Mouse (Mus musculus): ENCODE data around the gene Rad51b.

The Rad51b gene

DNA sequence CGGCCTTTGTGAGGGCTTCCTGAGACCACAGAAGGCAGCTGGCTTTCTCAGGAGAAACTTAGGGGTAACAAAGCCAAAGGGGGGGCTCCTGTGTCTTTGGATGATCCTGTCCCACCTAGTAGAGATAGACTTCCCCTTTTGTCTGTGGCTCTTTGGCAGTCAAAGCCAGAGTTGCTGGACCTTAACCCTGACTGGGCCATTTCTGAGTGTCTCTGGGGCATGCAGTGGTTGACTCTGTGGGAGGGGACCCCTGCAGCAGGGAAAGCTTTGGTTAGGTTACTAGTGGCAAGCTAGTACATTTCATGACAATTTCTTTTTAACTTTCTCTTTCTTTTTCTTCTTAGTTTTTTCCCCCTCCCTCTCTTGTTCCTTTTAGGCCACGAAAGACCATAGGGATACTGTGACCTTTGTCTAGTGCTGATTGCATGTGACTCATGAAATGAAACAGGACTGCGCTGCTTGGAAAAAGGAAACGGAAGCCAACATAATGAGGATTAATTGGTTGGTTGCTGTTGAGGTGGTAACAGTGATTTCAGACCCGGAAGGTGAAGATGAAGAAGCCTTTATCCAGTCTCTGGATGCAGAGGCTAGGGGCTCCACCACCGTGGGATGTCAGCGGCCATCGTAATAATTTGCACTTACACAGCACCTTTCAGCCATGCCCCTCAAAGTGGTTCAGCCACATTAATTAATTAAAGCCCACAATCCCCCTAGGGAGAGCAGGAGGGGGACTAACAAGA is 516.7 kb downstream of the Rad51b start:
- in situ Hi-C loops (cut with MboI; ENCODE audit: low sequenced_read_pairs), result no loop called here

DNA sequence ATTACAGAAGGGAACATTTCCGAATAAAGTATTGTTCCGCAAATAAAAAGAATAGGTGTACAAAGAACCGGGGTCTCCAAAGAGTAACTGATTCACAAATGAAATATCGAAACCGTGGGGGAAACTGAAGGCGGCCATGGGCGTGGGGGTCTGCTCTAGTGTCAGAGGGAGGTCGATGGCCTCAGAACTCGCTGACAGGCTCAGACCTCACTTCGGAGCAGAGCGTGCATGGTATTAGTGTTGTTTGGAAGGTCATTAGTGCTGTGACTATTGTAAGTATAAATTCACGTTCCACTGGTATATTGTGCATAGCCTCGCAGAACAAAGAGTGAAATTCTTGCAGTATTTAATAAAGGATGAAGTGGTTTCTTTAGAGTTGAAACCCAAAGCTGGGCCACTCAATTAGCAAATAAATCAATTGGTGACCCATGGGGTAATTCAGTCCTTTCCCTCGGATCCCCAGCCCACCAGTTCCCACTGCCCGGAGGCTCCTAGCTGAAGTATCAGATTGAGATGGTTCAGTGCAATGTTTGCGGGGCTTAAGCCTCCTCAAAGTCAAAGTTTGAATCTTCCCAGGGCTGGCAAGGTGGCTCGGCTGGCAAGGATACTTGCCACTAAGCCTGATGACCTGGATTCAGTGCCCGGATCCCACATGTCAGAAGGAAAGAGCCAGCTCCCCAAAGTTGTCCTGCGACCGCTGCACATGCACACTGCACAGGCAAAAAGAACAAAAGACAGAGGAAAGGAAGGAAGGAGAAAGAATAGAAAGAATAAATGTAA is 517.4 kb downstream of the Rad51b start:
- in situ Hi-C loops (cut with MboI; ENCODE audit: low sequenced_read_pairs), result no loop called here

DNA sequence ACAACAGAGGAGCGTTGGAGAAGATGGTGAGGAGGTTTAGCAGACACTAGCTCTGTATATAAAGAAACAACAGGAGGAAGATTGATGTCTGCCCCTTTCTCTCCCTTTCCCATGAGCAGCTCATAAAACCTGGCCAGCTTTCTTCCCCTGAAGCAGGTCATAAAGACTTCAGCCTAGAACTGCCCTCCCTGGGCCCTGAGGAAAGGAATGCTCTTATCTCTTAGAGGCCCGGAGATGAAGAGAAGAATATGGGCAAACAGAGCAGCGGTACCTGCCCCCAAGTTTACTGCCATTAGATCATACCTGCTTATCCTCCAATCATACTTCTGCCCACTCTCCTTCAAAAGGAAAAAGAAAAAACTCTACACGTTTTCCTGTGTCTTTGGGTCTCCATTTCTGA is 519.2 kb downstream of the Rad51b start:
- in situ Hi-C loops (cut with MboI; ENCODE audit: low sequenced_read_pairs), result no loop called here

DNA sequence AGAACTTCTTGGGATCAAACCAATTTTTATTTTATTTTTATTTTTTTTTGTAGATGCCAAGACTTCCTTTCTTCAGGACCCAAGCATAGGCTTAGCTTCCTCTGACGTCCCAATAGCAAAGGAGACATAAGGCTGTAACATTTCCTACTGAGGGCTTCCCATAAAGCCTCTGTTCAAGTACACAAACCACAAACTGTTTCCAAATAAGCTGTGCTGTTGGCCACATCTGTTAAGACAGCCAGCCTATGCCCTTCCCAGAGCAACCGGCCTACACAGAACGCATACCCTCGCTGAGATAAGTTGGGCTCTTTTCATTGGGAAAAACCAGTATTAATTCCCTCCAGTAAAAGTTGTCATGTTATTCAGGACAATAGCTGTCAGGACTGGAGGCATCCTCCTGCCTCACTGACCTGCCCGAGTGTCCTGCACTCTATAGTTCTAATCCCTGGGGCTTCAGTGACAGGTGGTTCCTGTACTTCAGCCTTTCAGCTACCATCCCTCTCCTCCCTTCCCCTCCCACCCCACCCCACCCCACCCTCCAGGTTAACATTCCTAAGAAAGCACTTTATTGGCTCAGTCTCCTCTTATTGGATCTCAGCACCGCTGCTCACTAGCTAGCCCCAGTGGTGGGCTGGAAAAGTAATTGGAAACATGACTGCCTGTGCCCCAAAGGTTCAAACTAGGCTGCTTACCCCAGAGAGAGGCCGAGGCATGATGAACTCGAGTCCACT is 523.3 kb downstream of the Rad51b start:
- in situ Hi-C loops (cut with MboI; ENCODE audit: low sequenced_read_pairs), result no loop called here

DNA sequence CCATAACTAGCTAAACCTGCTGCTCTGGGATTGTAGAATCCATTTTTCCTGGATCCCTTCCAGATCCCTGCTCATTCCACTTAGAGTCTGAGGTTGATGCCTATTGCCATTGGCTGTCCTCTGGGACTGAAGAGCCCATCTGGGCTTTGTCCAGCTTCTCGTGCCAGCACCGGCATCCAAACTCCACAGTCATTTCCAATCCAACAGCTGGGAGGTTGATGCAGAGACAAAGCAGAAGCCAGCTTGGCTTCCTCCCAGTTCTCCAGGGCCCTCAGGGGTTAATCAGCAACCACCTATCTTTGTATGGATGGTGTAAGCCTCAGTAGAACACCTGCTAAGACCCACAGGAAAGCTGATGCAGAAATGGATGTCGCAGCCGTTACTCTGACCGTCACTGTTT is 524.8 kb downstream of the Rad51b start:
- in situ Hi-C loops (cut with MboI; ENCODE audit: low sequenced_read_pairs), result no loop called here

DNA sequence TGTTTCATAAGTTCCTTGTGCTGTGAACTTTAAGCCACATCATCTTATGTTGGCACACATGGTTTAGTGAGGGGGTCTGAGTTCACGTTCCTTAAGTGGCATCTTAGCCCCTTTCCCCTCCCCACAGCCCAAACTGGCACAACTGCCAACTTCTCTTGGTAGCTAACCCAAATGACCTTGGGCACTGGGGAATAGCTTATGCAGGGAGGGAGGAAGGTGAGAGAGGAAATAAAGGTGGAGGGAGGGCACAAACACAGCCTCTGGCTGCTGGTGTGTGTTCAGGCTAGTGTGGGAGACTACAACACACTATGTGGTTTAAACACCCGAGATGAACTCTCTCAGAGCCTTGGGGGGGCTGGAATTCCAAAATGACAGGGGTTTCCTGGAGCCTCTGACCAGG is 525.3 kb downstream of the Rad51b start:
- in situ Hi-C loops (cut with MboI; ENCODE audit: low sequenced_read_pairs), result no loop called here

DNA sequence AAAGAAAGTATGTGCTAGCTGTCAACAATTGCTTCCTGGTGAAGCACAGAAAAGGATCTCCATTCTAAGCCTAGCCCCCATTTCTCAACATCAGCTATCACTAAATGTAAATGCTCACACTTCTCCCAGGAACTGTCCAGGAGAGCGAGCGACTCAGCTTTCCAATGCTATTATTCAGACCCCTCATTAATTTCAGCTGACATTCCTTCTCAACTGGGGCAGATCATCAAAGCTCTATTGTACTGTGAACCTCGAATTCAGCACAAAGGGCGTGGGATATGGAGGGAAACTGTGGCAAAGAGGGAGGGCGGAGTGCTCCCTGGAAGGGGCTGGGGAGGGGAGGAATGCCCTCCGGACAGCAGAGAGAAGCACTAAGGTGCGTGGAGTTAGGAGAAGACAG is 528.8 kb downstream of the Rad51b start:
- in situ Hi-C loops (cut with MboI; ENCODE audit: low sequenced_read_pairs), result no loop called here

DNA sequence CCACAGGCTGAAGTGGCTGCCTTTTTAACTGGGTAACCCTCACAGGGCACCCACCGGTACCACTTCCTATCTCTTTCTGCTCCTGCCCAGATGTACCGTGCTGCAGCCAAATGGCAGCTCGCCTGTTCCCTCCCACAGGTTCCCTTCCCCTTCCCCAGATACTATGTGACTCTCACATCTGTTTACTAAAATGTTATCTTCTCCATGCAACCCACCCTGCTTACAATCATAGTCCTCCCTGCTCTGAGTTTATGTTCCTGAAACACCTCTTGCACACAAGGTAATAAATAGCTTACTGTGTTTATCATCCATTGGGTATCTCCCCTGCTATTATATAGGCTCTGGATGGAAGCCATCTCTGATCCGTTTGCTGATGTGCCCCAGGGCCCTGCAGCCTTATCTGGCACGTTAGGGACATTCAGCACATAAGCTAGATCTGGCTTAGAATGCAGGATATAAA is 530.2 kb downstream of the Rad51b start:
- in situ Hi-C loops (cut with MboI; ENCODE audit: low sequenced_read_pairs), result no loop called here

DNA sequence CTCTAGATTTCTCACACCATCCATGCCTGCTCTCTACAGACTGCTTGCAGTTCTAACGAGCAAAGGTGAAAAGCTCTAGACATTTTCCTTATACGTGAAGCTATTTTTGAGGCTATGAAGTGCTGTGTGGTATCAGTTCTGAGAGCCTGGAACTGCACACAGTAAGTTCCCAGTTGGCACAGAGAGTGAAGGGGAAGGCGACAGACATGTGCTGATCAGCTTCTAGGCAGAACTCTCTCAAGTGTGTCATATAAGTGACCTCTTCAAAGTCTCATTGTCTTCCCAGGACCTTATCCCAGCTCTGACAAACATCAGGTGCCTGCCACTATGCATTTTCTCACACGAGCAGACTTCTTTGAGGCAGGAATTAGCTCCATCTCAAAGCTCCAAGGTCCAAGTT is 530.7 kb downstream of the Rad51b start:
- in situ Hi-C loops (cut with MboI; ENCODE audit: low sequenced_read_pairs), result no loop called here

DNA sequence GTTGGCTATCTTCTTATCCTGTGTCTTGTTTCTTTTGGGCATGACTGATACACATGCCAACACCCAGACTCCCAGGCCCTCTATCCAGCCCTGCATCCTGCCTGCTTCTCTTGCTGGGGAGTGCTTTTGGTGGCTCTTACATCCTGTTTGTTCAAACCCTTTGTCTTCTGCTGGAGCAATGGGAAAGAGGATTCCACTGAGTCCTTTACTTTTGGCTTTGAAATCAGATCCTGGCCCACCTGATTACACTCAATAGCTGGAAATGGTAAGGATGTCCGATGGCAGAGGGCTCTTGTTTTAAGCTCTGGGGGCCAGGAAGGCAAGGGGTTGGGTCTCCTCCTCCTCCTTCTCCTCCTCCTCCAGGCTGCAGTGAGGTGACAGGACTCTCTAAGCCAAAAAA is 533.6 kb downstream of the Rad51b start:
- in situ Hi-C loops (cut with MboI; ENCODE audit: low sequenced_read_pairs), result no loop called here

DNA sequence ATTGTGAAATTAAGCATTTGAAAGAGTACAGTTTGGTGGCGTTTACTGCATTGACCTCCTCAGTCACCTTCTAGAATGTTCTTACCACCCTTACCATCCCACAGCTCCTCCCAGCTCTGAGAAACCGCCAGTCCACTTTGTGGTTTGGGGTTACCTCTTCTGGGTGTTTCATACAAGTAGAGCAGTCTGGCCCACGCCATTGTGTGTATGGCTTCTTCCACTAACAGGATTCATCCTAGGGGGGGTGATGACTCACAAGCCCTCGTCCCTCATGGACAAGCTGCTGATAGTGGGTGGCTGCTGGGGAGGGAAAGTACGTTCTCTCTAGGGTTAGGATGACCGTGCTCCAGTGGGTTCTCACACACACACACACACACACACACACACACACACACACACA is 535.5 kb downstream of the Rad51b start:
- in situ Hi-C loops (cut with MboI; ENCODE audit: low sequenced_read_pairs), result no loop called here

DNA sequence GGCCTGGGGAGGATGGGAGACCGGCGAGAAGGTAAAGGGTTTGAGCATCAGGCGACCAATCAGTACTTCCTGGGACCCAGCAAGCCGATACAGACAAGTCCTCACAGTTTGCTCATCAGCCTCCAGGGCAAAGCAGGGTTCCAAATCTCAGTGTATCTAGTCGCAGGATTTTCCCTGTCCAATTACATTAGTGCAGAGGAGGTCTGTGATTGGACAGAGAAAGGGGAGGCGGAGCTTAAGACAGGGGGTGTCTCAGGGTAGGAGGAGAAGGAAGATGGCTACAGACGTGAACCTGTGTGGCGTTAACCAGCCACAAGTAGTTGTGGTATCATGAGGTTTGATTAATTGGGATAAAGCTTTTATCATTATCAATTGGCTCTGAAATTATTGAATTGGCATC is 538.4 kb downstream of the Rad51b start:
- in situ Hi-C loops (cut with MboI; ENCODE audit: low sequenced_read_pairs), result no loop called here

DNA sequence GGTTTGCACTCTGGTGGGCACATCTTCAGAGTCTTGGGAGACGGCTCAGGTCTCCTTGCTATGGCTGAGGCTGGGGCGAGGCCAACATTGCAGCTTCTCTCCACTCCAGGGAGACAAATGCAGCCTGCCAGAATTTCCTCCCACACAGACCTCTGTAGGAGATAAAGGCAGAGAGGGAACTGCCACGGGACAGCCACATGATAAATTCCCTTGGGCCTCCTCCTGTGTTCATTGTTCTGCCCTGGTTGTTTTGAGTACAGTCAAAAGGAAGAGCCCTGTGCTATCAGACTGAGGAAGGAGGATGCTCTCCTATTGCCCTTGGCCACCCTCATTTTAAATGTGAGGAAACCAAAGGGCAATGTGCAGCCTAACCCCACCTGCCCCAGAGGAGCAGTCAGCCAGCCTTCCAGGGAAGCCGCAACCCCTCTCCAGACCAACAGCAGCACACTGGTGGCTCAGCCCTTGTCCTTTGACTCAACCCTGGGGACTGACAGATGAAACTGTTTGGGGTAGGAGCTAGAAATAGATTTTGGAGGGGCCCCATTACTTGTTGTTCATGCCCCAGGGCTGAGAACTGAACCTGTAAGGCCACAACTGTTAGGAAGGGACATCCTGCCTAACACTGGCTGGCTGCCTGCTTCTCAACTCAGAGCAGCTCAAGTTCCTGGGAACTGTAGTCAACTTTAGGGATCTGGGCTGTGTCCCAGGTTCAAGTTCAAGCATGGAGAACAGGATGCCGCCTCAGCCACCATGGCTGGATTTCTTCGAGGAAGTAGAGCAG is 541.3 kb downstream of the Rad51b start:
- in situ Hi-C loops (cut with MboI; ENCODE audit: low sequenced_read_pairs), result no loop called here

DNA sequence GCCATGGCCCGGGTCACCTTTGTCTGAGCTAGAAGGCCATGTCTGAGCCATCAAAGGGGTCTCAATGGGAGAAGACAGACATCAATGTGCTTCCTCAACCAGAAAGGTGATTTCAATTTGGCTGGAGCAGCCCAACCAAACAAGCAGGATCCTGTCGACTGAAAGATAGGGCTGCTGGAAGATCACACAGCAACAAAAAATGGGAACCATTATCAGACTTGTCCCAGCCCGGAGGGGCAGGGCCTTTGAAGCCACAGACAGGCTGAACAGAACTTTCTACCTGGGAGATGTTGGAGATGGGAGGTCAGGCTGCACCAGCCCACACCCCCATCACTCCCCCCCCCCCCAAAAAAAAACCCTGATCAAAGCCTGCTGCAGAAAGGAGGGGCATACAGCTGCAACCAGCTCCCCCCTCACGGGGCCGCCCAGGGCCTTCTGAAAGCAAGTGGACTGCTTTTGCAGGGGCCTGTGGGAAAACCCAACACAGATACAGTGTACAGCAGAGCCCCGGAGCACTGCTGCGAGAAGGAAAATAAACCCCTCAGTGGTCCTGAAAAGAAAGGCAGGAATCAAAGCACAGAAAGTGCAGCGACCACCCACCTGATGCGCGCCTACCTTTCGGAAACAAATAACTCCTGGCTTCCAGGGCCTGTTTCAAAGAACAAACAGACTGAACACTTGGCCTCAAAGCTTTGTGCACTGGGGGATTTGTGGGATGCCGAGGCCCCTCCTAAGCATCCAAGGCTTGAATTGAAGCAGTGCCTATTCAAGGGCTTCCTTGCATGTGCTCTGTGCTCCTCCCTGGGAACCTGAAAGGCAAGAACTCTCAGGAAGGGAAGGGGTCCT is 542.2 kb downstream of the Rad51b start:
- in situ Hi-C loops (cut with MboI; ENCODE audit: low sequenced_read_pairs), result no loop called here

DNA sequence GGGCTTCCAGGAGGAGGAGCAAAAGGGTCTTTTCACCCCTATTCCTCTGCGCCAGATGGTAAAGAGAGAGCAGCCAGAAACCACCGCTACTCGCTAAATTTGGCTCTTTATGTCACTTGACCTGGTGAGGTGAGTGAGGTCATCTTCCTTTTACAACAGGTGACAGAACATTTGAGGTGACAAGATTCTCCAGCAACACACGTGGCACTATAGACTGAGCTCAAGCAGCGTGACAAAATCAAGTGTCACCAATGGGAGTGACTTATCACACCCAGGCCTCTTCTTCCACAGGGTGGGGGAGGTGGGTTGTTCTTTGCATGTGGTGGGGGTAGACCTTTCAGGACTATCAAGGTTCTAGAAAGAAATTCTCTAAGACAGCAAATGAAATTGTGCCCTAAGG is 543.4 kb downstream of the Rad51b start:
- in situ Hi-C loops (cut with MboI; ENCODE audit: low sequenced_read_pairs), result loop anchor here (10.0 kb wide), 1 partner anchor 264 kb away; no protein-coding TSS in a partner anchor

DNA sequence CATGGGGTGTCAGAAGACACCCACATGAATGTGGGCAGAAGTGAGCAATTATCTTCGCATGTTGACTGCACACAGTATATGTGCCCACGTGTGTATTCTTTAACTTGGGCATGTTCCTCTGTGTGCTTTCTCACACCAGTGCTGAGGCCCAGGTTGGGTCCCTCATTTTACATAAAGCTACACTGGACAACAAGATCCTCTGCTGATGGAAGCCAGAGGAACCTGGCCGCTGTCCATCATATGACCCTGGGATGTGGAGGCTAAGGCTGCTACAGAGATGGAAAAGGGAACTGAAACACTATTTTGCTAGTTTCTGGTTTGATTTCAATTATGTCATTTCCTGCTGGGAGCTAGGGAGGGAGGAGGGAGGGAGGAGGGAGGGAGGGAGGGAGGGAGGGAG is 544.2 kb downstream of the Rad51b start:
- in situ Hi-C loops (cut with MboI; ENCODE audit: low sequenced_read_pairs), result loop anchor here (10.0 kb wide), 1 partner anchor 264 kb away; no protein-coding TSS in a partner anchor

DNA sequence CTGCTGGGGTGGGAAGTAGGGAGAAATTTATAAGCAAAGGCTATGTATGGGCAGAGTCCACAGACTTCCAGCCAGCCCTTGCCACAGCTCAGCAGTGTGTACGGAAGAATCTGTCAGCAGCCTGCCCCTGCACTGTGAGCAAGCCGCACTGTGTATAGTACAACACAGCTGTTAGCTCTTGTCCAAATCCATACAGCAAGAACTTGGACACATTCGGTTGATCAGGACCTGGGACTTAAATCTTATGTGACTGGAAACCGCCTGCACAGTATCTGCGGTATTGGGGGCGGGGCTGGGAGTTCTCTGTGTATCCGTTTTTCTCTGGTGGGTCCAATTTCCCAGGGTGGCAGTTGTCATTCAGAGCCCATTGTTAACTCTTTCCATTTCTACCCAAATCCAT is 545.2 kb downstream of the Rad51b start:
- in situ Hi-C loops (cut with MboI; ENCODE audit: low sequenced_read_pairs), result loop anchor here (10.0 kb wide), 1 partner anchor 262 kb away; no protein-coding TSS in a partner anchor

DNA sequence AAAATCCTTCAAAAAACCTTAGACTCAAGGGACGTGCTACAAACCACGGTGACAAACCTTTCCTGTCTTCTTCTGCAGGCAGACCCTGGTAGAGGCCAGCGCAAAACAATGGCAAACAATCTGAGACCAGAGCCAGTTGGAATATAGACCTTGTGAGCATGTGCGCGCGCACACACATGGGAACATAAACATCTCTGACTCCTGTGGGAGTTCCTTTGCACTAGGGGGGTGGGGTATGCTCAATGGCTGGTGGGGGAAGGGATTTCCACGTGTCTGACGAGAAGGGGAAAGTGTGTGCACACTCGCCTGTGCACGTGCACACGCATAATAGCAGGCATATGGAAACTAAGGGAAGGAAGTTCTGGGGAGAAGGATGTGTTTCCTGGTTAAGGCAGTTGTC is 545.9 kb downstream of the Rad51b start:
- in situ Hi-C loops (cut with MboI; ENCODE audit: low sequenced_read_pairs), result loop anchor here (10.0 kb wide), 1 partner anchor 262 kb away; no protein-coding TSS in a partner anchor

DNA sequence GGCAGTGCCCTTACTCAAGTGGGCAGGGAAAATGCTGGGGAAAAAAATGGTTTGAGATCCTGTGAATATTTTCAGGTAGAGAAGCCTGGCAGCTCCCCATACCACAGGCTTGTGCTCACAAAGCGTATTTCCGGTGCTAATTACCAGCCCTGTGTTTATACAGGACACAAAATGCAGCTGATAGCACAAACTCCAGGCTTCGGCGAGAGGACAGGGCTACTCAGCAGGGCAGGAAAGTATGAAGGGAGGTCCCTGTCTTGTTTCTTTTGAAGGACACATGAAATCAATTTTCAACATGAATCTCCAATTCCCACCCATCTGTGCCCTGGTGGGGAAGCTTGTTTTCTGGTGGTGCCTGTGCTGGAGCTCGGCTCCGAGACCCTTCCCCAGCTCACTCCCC is 546.4 kb downstream of the Rad51b start:
- in situ Hi-C loops (cut with MboI; ENCODE audit: low sequenced_read_pairs), result loop anchor here (10.0 kb wide), 1 partner anchor 261 kb away; no protein-coding TSS in a partner anchor

All from CH12F3 (cell line).